Mouse (Mus musculus) heart, adult 2 months (tissue): Measurements from ENCODE around the gene Zfhx3. TPM values are rescaled to one million over a fixed set of nuclear protein-coding genes. Genes with fewer than 3 reads are reported as not detected.

Source experiments
- DNase-seq, 2 experiments: peaks; one replicate each; pipeline ENCODE4 v3.0.0; 2021
- H3K27ac ChIP-seq: fragments of 200-600 bp; 2 replicates; pipeline ENCODE4 v1.8.1; 2022
- H3K27me3 ChIP-seq: fragments of 200-500 bp; 2 replicates; pipeline ENCODE4 v1.6.1; 2012; ENCODE audit warnings: mild to moderate bottlenecking, low read length, inconsistent platforms, mixed read lengths; ENCODE audit not compliant: control insufficient read depth, insufficient read depth
- H3K36me3 ChIP-seq: fragments of 200-500 bp; 2 replicates; pipeline ENCODE4 v1.6.1; 2012; ENCODE audit warnings: low read length, inconsistent platforms; ENCODE audit not compliant: control insufficient read depth, insufficient read depth
- H3K4me1 ChIP-seq: fragments of 200-500 bp; 2 replicates; pipeline ENCODE4 v1.6.1; 2011; ENCODE audit warnings: low read length; ENCODE audit not compliant: control insufficient read depth, insufficient read depth
- H3K4me3 ChIP-seq: fragments of 200-600 bp; 2 replicates; pipeline ENCODE4 v1.8.1; 2022
- H3K79me2 ChIP-seq: fragments of 200-500 bp; replicated peaks from 2 replicates; pipeline ENCODE4 v1.6.1; 2012; ENCODE audit warnings: mild to moderate bottlenecking, inconsistent platforms, low read length, moderate library complexity, mixed read lengths; ENCODE audit not compliant: control insufficient read depth, insufficient read depth
- H3K9ac ChIP-seq: fragments of 200-500 bp; 2 replicates; pipeline ENCODE4 v1.6.1; 2012; ENCODE audit warnings: low read depth, mild to moderate bottlenecking, control low read depth, inconsistent platforms, low read length, mixed read lengths
- CTCF ChIP-seq: fragments of 200-600 bp; IDR thresholded peaks from 2 replicates; pipeline ENCODE4 v1.8.1; 2022; ENCODE audit warnings: antibody characterized with exemption, mild to moderate bottlenecking, moderate library complexity
- EP300 ChIP-seq: fragments of 200-500 bp; IDR thresholded peaks from 2 replicates; pipeline ENCODE4 v1.6.1; 2011; ENCODE audit warnings: low read depth, low read length, control low read depth; ENCODE audit not compliant: insufficient read depth
- POLR2A ChIP-seq: fragments of 200-500 bp; IDR thresholded peaks from 2 replicates; pipeline ENCODE4 v1.6.1; 2011; ENCODE audit warnings: mild to moderate bottlenecking, low read depth, low read length, control low read depth; ENCODE audit not compliant: insufficient read depth
- WGBS: fragments of 180-500 bp; shearing (Covaris S2); methylation state at CpG from one replicate; pipeline ENCODE4 v1.1.7; 2018; 5-methylcytosine and 5-hydroxymethylcytosine counted together
- intact Hi-C: fragments of 180-260 bp; cut with DNase I; formaldehyde crosslinking; loops from one replicate; pipeline ENCODE4 v1.15.1; 2025
- polyA plus RNA-seq: library from polyadenylated mRNA; depleted of rRNA; stranded (reverse); fragments of >200 nt; gene quantifications from 2 replicates; pipeline ENCODE4 v1.2.3, GENCODE M21; 2012
- total RNA-seq, 2 experiments: library from RNA; stranded (reverse); gene quantifications; 2 replicates each; pipeline ENCODE4 v1.2.3; 2021

Gene Zfhx3
- total and polyA plus RNA-seq, 3 experiments, result 1.8 to 8.3 (median 6.9) TPM

DNA sequence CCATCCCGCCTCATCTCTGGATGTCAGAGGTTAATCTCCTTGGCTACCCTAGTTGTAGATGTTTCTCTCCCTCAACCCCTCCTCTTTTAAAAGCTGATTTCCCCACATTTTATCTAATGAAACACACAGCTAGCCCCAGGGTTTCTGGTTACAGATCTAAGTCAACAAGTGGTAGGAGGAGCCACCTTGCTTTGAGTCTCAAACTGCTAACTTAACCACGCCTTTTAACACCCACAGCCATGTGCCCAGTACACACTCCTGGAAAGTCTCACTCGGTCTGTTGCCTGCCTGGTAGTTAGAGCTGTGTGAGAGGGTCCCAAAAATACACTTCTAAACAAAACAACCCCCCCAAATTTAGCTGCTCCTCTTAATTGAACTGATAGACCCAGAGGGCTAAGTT is 877.4 kb downstream of the Zfhx3 start:
- Histone ChIP-seq H3K79me2 (no peaks in the 10 kb centered on the region), H3K27me3 (no peaks in the 10 kb centered on the region), H3K4me1 (peaks cover 1% of the 10 kb centered on the region; the same call in 1 of the 2 replicates), H3K9ac (no peak overlapping the region), H3K27ac (no peak overlapping the region), H3K4me3 (no peak overlapping the region), H3K36me3 (no peaks in the 10 kb centered on the region)
- TF ChIP-seq CTCF (no peak), POLR2A (no peak), EP300 (no peak)
- WGBS, result 45% methylated on average over 3 of the region's 3 CpGs
- no peak for DNase-seq
- intact Hi-C loops, result no loop called here

DNA sequence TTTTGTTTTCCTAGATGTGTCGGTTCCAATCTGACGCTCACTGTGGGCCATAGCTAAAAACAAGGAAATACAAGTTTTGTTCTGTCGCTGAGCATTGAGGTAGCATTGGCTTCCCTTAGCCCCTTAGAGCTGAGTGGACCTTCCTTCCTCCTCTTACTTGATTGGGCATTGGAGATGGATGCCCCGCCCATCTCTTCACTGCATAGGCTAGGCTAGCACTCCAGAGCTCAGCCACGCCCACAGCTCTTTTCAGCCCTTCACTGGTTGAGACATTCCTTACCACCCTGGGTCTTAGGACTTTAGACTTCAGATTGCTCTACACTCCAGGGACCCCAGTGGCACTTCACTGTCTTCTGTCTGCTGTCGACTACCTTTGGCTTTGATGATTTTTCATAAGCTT is 878.2 kb downstream of the Zfhx3 start:
- Histone ChIP-seq H3K4me3 (no peak overlapping the region), H3K9ac (no peak overlapping the region), H3K27ac (no peak overlapping the region), H3K4me1 (peaks cover 1% of the 10 kb centered on the region; the same call in 1 of the 2 replicates), H3K27me3 (no peaks in the 10 kb centered on the region), H3K79me2 (no peaks in the 10 kb centered on the region), H3K36me3 (no peaks in the 10 kb centered on the region)
- TF ChIP-seq CTCF (no peak), EP300 (no peak), POLR2A (no peak)
- intact Hi-C loops, result no loop called here
- 34% methylated on average over 6 of the region's 6 CpGs for WGBS
- peak in 1 of 2 experiments; percentile 19 for DNase-seq

DNA sequence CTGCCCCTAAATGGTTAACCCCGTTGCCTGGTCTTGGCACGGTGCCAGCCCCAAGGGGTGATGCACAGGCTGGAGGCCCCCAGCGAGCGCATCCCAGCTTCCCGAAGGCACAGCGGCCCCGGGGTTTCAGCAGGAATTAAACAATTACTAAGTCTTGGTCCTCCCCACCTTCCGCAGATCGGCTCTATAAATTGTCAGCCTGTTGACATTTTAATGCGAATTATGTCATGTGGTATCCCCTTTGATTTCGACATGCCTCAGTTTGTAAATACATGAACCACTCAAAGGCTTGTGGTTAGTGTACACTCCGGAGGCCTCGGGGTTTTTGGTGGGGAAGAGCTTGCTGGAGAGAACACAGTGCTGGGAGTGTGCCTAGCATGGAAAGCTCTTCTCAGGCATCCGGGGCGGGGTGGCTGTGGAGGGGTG is 880.4 kb downstream of the Zfhx3 start:
- no peak for DNase-seq
- TF ChIP-seq EP300, result no peak
- TF ChIP-seq CTCF, result no peak
- TF ChIP-seq POLR2A, result no peak
- intact Hi-C loops, result no loop called here
- Histone ChIP-seq H3K79me2 (no peaks in the 10 kb centered on the region), H3K36me3 (no peaks in the 10 kb centered on the region), H3K27me3 (no peaks in the 10 kb centered on the region), H3K27ac (no peak overlapping the region), H3K9ac (no peak overlapping the region), H3K4me3 (no peak overlapping the region), H3K4me1 (peaks cover 1% of the 10 kb centered on the region; the same call in 1 of the 2 replicates)
- 56% methylated on average over 15 of the region's 15 CpGs for WGBS

DNA sequence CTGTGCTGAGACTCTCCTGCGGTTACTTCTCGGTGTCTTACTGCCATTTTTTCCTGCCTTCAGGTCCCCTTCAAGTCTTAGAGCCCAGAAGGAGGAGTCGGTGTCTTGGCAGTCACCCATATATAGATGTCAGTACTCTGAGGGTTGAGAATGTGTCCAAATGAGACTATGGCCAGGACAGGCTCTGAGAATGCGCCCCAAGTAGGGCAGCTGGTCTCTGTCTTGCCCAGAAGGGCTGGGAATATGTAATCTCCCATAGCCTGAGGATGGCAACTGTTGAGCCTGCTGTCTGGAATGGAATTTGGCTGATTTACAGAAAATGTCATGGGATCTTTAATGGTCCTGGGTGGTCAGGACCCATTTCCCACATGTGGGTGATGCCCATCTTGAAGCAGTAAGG is 881.6 kb downstream of the Zfhx3 start:
- H3K4me3 ChIP-seq, result no peak overlapping the region
- no peaks in the 10 kb centered on the region for H3K79me2 ChIP-seq
- no peak for TF ChIP-seq EP300
- TF ChIP-seq CTCF, result no peak
- no peak for TF ChIP-seq POLR2A
- WGBS, result 86% methylated on average over 4 of the region's 4 CpGs
- DNase-seq, result no peak
- H3K27ac ChIP-seq, result no peak overlapping the region
- no peaks in the 10 kb centered on the region for H3K36me3 ChIP-seq
- intact Hi-C loops, result no loop called here
- H3K4me1 ChIP-seq, result peaks cover 1% of the 10 kb centered on the region; the same call in 1 of the 2 replicates
- H3K27me3 ChIP-seq, result no peaks in the 10 kb centered on the region
- no peak overlapping the region for H3K9ac ChIP-seq

DNA sequence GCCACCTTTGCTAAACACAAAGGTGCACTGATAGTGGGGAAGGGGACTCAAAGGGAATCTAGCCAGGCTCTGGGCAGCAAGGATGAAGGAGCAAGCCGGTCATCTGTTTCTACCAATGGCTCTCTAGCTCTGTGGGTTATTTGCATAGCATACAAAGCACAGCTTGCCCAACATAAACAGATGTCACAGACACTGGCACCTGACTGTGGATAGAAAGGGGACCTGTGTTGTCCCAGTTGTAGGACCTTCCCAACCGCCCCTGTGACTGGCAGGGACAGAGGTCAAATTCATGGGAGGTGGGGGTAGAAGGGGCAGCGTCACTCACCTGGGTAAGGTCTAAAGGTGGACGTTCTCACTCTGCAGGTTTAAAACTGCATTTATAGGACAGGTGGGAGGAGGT is 884.0 kb downstream of the Zfhx3 start:
- intact Hi-C loops, result no loop called here
- H3K4me3 ChIP-seq, result no peak overlapping the region

DNA sequence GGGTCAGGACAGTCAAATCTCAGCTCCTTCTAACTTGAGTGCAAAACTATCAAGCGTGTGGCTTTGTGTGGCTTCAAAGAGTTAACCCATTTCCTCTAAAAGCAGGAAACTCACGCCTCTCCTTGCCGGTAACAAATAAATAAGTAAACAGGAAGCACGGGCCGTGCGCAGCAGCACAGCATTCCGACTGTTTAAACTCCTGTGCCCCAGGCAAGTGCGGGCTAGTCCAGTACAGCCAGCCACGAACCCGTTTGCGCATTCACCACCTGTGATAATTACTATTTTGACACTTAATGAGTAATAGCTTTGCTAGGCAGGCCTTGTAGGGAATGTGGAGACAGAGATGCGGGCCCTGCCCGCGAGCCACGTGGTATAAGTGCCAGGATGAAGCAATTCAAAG is 885.0 kb downstream of the Zfhx3 start:
- TF ChIP-seq EP300, result no peak
- no peak for TF ChIP-seq CTCF
- DNase-seq, result peak in 1 of 2 experiments; percentile 10
- no peaks in the 10 kb centered on the region for H3K4me1 ChIP-seq
- intact Hi-C loops, result no loop called here
- peak overlapping the region; percentile 4; the same call in 1 of the 2 replicates for H3K4me3 ChIP-seq
- peak overlapping the region; percentile 17; the same call in 1 of the 2 replicates for H3K9ac ChIP-seq
- no peaks in the 10 kb centered on the region for H3K36me3 ChIP-seq
- no peaks in the 10 kb centered on the region for H3K79me2 ChIP-seq
- H3K27ac ChIP-seq, result peak overlapping the region; percentile 29
- no peaks in the 10 kb centered on the region for H3K27me3 ChIP-seq
- 58% methylated on average over 15 of the region's 15 CpGs for WGBS

More for the DNA sequence above, 884.0 kb downstream of the Zfhx3 start:
- H3K79me2 ChIP-seq, result no peaks in the 10 kb centered on the region
- H3K4me1 ChIP-seq, result no peaks in the 10 kb centered on the region
- WGBS, result 92% methylated on average over 4 of the region's 4 CpGs
- H3K36me3 ChIP-seq, result no peaks in the 10 kb centered on the region
- H3K27ac ChIP-seq, result no peak overlapping the region
- no peaks in the 10 kb centered on the region for H3K27me3 ChIP-seq
- no peak overlapping the region for H3K9ac ChIP-seq
- TF ChIP-seq EP300 (no peak), POLR2A (no peak), CTCF (no peak)
- no peak for DNase-seq
